Mouse (Mus musculus): ENCODE measurements around the gene Afap1l2.

- no peak for TF ChIP-seq MAX (IDR thresholded peaks at IDR 0.05)
- no peak for TF ChIP-seq USF1 (IDR thresholded peaks at IDR 0.05; ENCODE audit: low read depth)
- TF ChIP-seq MYOG (IDR thresholded peaks at IDR 0.05; ENCODE audit: control insufficient read depth, extremely low read depth, insufficient read length) = no peak
Observed at GRCm38 (mm10) chr19:57016995-57017784, 9.2 kb upstream of the Afap1l2 start.
